Mouse (Mus musculus) heart, adult 2 months (tissue): ENCODE data around the gene Mfsd6l. TPM values are rescaled to one million over a fixed set of nuclear protein-coding genes. Genes with fewer than 3 reads are reported as not detected.
A peak's percentile ranks its signal among the peaks of the same experiment; 100 is the strongest.

Source experiments
- DNase-seq, 2 experiments: peaks; one replicate each; pipeline ENCODE4 v3.0.0; 2021
- H3K27ac ChIP-seq: fragments of 200-600 bp; 2 replicates; pipeline ENCODE4 v1.8.1; 2022
- H3K27me3 ChIP-seq: fragments of 200-500 bp; 2 replicates; pipeline ENCODE4 v1.6.1; 2012; ENCODE audit warnings: mild to moderate bottlenecking, low read length, inconsistent platforms, mixed read lengths; ENCODE audit not compliant: control insufficient read depth, insufficient read depth
- H3K36me3 ChIP-seq: fragments of 200-500 bp; 2 replicates; pipeline ENCODE4 v1.6.1; 2012; ENCODE audit warnings: low read length, inconsistent platforms; ENCODE audit not compliant: control insufficient read depth, insufficient read depth
- H3K4me1 ChIP-seq: fragments of 200-500 bp; 2 replicates; pipeline ENCODE4 v1.6.1; 2011; ENCODE audit warnings: low read length; ENCODE audit not compliant: control insufficient read depth, insufficient read depth
- H3K4me3 ChIP-seq: fragments of 200-600 bp; 2 replicates; pipeline ENCODE4 v1.8.1; 2022
- H3K79me2 ChIP-seq: fragments of 200-500 bp; replicated peaks from 2 replicates; pipeline ENCODE4 v1.6.1; 2012; ENCODE audit warnings: mild to moderate bottlenecking, inconsistent platforms, low read length, moderate library complexity, mixed read lengths; ENCODE audit not compliant: control insufficient read depth, insufficient read depth
- H3K9ac ChIP-seq: fragments of 200-500 bp; 2 replicates; pipeline ENCODE4 v1.6.1; 2012; ENCODE audit warnings: low read depth, mild to moderate bottlenecking, control low read depth, inconsistent platforms, low read length, mixed read lengths
- CTCF ChIP-seq: fragments of 200-600 bp; IDR thresholded peaks from 2 replicates; pipeline ENCODE4 v1.8.1; 2022; ENCODE audit warnings: antibody characterized with exemption, mild to moderate bottlenecking, moderate library complexity
- EP300 ChIP-seq: fragments of 200-500 bp; IDR thresholded peaks from 2 replicates; pipeline ENCODE4 v1.6.1; 2011; ENCODE audit warnings: low read depth, low read length, control low read depth; ENCODE audit not compliant: insufficient read depth
- POLR2A ChIP-seq: fragments of 200-500 bp; IDR thresholded peaks from 2 replicates; pipeline ENCODE4 v1.6.1; 2011; ENCODE audit warnings: mild to moderate bottlenecking, low read depth, low read length, control low read depth; ENCODE audit not compliant: insufficient read depth
- WGBS: fragments of 180-500 bp; shearing (Covaris S2); methylation state at CpG from one replicate; pipeline ENCODE4 v1.1.7; 2018; 5-methylcytosine and 5-hydroxymethylcytosine counted together
- intact Hi-C: fragments of 180-260 bp; cut with DNase I; formaldehyde crosslinking; loops from one replicate; pipeline ENCODE4 v1.15.1; 2025
- long read RNA-seq: library from polyadenylated mRNA; stranded (forward); transcript quantifications from one replicate; pipeline ENCODE4 v2.0.0, GENCODE M21; 2021
- polyA plus RNA-seq: library from polyadenylated mRNA; depleted of rRNA; stranded (reverse); fragments of >200 nt; gene quantifications from 2 replicates; pipeline ENCODE4 v1.2.3, GENCODE M21; 2012; rRNA removed
- total RNA-seq, 2 experiments: library from RNA; stranded (reverse); gene quantifications; 2 replicates each; pipeline ENCODE4 v1.2.3; 2021

Gene Mfsd6l
- total RNA-seq: not detected
- 0.56 and 0.61 TPM in 2 replicates for polyA plus RNA-seq
- long read RNA-seq: 0 reads

- H3K4me1 ChIP-seq: peaks cover 2% of the 10 kb centered on the region
- no peaks in the 10 kb centered on the region for H3K36me3 ChIP-seq
- TF ChIP-seq POLR2A (no peak), CTCF (no peak)
- H3K27ac ChIP-seq: no peak within 1 kb of the TSS
- WGBS: 27% methylated on average over 37 of the region's 37 CpGs
- H3K27me3 ChIP-seq: no peaks in the 10 kb centered on the region
- H3K79me2 ChIP-seq: no peaks in the 10 kb centered on the region
- no peak within 1 kb of the TSS for H3K4me3 ChIP-seq
- DNase-seq: no peak
- intact Hi-C loops: loop anchor here (2.0 kb wide), 1 partner anchor 71 kb away; no protein-coding TSS in a partner anchor
- H3K9ac ChIP-seq: no peak within 1 kb of the TSS
Measured at GRCm38 (mm10) chr11:68555918-68556584, at the start of gene Mfsd6l. Gene Mfsd6l, plus strand, starts transcription at chr11:68556186.

GRCm38 (mm10) chr11:68507246-68507645 lies 48.7 kb upstream of the Mfsd6l start:
- Histone ChIP-seq H3K36me3 (no peaks in the 10 kb centered on the region), H3K79me2 (no peaks in the 10 kb centered on the region), H3K4me3 (no peak overlapping the region), H3K27me3 (no peaks in the 10 kb centered on the region), H3K4me1 (peaks cover 8% of the 10 kb centered on the region), H3K27ac (no peak overlapping the region), H3K9ac (no peak overlapping the region)
- DNase-seq: peak in 1 of 2 experiments; percentile 2
- TF ChIP-seq EP300 (no peak), POLR2A (no peak), CTCF (no peak)
- intact Hi-C loops: no loop called here
- WGBS: 80% methylated on average over 7 of the region's 7 CpGs

GRCm38 (mm10) chr11:68508619-68509018 lies 47.4 kb upstream of the Mfsd6l start:
- intact Hi-C loops: no loop called here
- Histone ChIP-seq H3K27me3 (no peaks in the 10 kb centered on the region), H3K27ac (no peak overlapping the region), H3K4me3 (no peak overlapping the region), H3K9ac (no peak overlapping the region), H3K4me1 (peaks cover 4% of the 10 kb centered on the region), H3K36me3 (no peaks in the 10 kb centered on the region), H3K79me2 (no peaks in the 10 kb centered on the region)
- TF ChIP-seq CTCF (no peak), EP300 (no peak), POLR2A (no peak)
- whole genome bisulfite sequencing: 59% methylated on average over 5 of the region's 5 CpGs
- peak in 1 of 2 experiments; percentile 6 for DNase-seq

- intact Hi-C loops: no loop called here
- Histone ChIP-seq H3K27me3 (no peaks in the 10 kb centered on the region), H3K36me3 (peaks cover 1% of the 10 kb centered on the region; the same call in 1 of the 2 replicates), H3K9ac (no peak overlapping the region), H3K79me2 (no peaks in the 10 kb centered on the region), H3K27ac (no peak overlapping the region), H3K4me1 (peaks cover 4% of the 10 kb centered on the region), H3K4me3 (no peak overlapping the region)
- no peak for DNase-seq
- WGBS: 57% methylated on average over 2 of the region's 2 CpGs
- no peak for TF ChIP-seq CTCF
- no peak for TF ChIP-seq POLR2A
- TF ChIP-seq EP300: no peak
Measured at GRCm38 (mm10) chr11:68509194-68509593, 46.8 kb upstream of the Mfsd6l start.

DNA sequence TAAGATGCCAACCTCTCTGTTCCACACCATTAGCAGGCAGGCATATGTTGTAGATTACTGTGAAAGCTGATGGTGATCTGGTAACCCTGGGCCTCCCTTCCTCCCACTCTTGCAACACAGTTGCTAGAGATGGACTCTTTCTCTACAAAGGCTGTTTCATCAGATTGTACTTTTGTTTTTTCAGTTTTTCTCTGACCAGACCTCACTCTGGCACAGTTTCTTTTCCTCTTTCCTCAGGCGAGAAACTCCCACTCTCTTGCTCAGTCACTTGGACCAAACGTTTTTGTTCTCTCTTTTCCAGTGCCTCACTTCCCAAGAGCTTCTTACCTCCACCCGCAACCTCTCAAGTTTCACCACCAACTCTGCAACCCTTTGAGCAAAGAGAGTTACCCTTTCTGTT lies 42.0 kb upstream of the Mfsd6l start:
- intact Hi-C loops: no loop called here
- no peak overlapping the region for H3K4me3 ChIP-seq
- H3K79me2 ChIP-seq: no peaks in the 10 kb centered on the region
- no peak overlapping the region for H3K27ac ChIP-seq
- H3K27me3 ChIP-seq: no peaks in the 10 kb centered on the region
- peaks cover 5% of the 10 kb centered on the region for H3K36me3 ChIP-seq
- no peak overlapping the region for H3K9ac ChIP-seq
- H3K4me1 ChIP-seq: peaks cover under 1% of the 10 kb centered on the region
- no peak for TF ChIP-seq POLR2A
- no peak for TF ChIP-seq CTCF
- TF ChIP-seq EP300: no peak
- WGBS: 38% methylated on average over 3 of the region's 3 CpGs
- no peak for DNase-seq

DNA sequence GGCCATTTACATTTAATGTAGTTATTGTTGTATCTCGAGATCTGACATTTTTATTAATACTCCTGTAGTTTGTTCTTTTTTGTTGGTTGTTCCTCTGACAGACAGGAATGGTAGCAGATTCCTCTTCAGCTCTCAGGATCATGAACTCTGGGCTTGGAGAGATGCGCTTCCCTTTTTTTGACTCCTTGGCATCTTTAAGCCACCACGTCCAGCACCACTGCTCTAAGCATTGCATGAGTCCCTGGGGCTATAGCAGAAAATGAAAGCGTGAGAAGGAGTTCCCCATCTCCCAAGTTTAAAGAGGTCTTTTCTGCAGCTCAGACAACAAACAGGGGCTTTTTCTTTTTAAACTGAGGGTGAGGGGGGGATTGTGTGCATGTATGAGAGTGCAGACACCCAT lies 36.6 kb upstream of the Mfsd6l start:
- Histone ChIP-seq H3K4me1 (0 out of 2 replicates have a peak, but pooled peaks cover 2% of the 10 kb centered on the region), H3K4me3 (no peak overlapping the region), H3K27ac (no peak overlapping the region), H3K27me3 (no peaks in the 10 kb centered on the region), H3K36me3 (peaks cover 2% of the 10 kb centered on the region; the same call in 1 of the 2 replicates), H3K9ac (no peak overlapping the region), H3K79me2 (no peaks in the 10 kb centered on the region)
- TF ChIP-seq POLR2A (no peak), EP300 (no peak), CTCF (no peak)
- no peak for DNase-seq
- intact Hi-C loops: no loop called here
- WGBS: 83% methylated on average over 4 of the region's 4 CpGs
